Mouse (Mus musculus): ENCODE data around the gene Yipf4. TPM values are rescaled to one million over a fixed set of nuclear protein-coding genes. Genes with fewer than 3 reads are reported as not detected.

Yipf4 gene
- total and polyA plus RNA-seq, 2 experiments from 2014 or later, result 41.8 to 51.7 TPM

- Histone ChIP-seq H3K4me3 (ENCODE audit: low read depth, low read length) (no peak overlapping the region), H3K9ac (replicated peaks; ENCODE audit: low read length, poor library complexity, severe bottlenecking) (no peak overlapping the region), H3K27ac (ENCODE audit: low read depth, low read length) (no peak overlapping the region), H3K4me2 (ENCODE audit: low read depth, low read length, poor library complexity, severe bottlenecking) (no peak overlapping the region), H3K4me1 (ENCODE audit: insufficient read depth, low read length) (no peaks in the 10 kb centered on the region), H3K27me3 (ENCODE audit: insufficient read depth, low read length) (no peaks in the 10 kb centered on the region), H3K36me3 (ENCODE audit: insufficient read depth, low read length) (peaks cover 4% of the 10 kb centered on the region; the same call in 1 of the 2 replicates), H3K9me3 (ENCODE audit: low read length) (no peaks in the 10 kb centered on the region)
- DNase-seq (ENCODE audit: low spot score) (no peak), ATAC-seq (ENCODE audit: low FRiP score) (no peak)
- WGBS, result 88% methylated on average over 2 of the region's 2 CpGs
- TF ChIP-seq CTCF (IDR thresholded peaks at IDR 0.05), result no peak
Measured at GRCm38 (mm10) chr17:74543615-74544014, 54.3 kb downstream of the Yipf4 start.

Other genes starting within 250 kb of the Yipf4 start
- 45.5 and 54.4 TPM in 2 replicates for gene Memo1, start 194.0 kb upstream of the Yipf4 start, total RNA-seq (2014; rRNA removed)
- 36.8 and 37.5 TPM in 2 replicates for gene Memo1, start 194.0 kb upstream of the Yipf4 start, polyA plus RNA-seq (2015; fragmentation: Nextera tagmentation; extraction: Ambion mirVana)
- 64.0 and 68.0 TPM in 2 replicates for gene Dpy30, start 165.5 kb upstream of the Yipf4 start, total RNA-seq (2014; rRNA removed)
- gene Dpy30, start 165.5 kb upstream of the Yipf4 start, polyA plus RNA-seq (2015; fragmentation: Nextera tagmentation; extraction: Ambion mirVana), result 228 and 230 TPM in 2 replicates
- 121 and 158 TPM in 2 replicates for gene Spast, start 150.5 kb upstream of the Yipf4 start, total RNA-seq (2014; rRNA removed)
- gene Spast, start 150.5 kb upstream of the Yipf4 start, polyA plus RNA-seq (2015; fragmentation: Nextera tagmentation; extraction: Ambion mirVana), result 22.9 and 27.4 TPM in 2 replicates
- gene Slc30a6, start 93.9 kb upstream of the Yipf4 start, total RNA-seq (2014; rRNA removed), result 16.7 and 19.1 TPM in 2 replicates
- gene Slc30a6, start 93.9 kb upstream of the Yipf4 start, polyA plus RNA-seq (2015; fragmentation: Nextera tagmentation; extraction: Ambion mirVana), result 23.5 and 24.5 TPM in 2 replicates
- 0.05 and 0.16 TPM in 2 replicates for gene Nlrc4, start 30.4 kb upstream of the Yipf4 start, total RNA-seq (2014; rRNA removed)
- gene Nlrc4, start 30.4 kb upstream of the Yipf4 start, polyA plus RNA-seq (2015; fragmentation: Nextera tagmentation; extraction: Ambion mirVana), result 0.30 and 0.34 TPM in 2 replicates
- gene Birc6, start 38.8 kb downstream of the Yipf4 start, total RNA-seq (2014; rRNA removed), result 136 and 144 TPM in 2 replicates
- gene Birc6, start 38.8 kb downstream of the Yipf4 start, polyA plus RNA-seq (2015; fragmentation: Nextera tagmentation; extraction: Ambion mirVana), result 96.2 and 120 TPM in 2 replicates
- 12.6 and 17.6 TPM in 2 replicates for gene Ttc27, start 228.2 kb downstream of the Yipf4 start, total RNA-seq (2014; rRNA removed)
- 12.0 and 13.0 TPM in 2 replicates for gene Ttc27, start 228.2 kb downstream of the Yipf4 start, polyA plus RNA-seq (2015; fragmentation: Nextera tagmentation; extraction: Ambion mirVana)

All from midbrain, postnatal 0 days (tissue).